Mouse (Mus musculus): Measurements from ENCODE around the gene Mbnl1.
A peak's percentile ranks its signal among the peaks of the same experiment; 100 is the strongest.

Mbnl1 gene

GRCm38 (mm10) chr3:60568801-60569568 lies 96.4 kb downstream of the Mbnl1 start:
- DNase-seq (ENCODE audit: low spot score in 2 of 2) = no peak

GRCm38 (mm10) chr3:60569781-60570180 lies 97.2 kb downstream of the Mbnl1 start:
- no peak for DNase-seq (ENCODE audit: low spot score in 2 of 2)

GRCm38 (mm10) chr3:60570491-60571022 lies 97.9 kb downstream of the Mbnl1 start:
- DNase-seq (ENCODE audit: low spot score in 2 of 2) = peak in 1 of 2 experiments; percentile 42

GRCm38 (mm10) chr3:60571493-60571892 lies 98.9 kb downstream of the Mbnl1 start:
- DNase-seq (ENCODE audit: low spot score in 2 of 2) = no peak

- DNase-seq (ENCODE audit: low spot score in 2 of 2) = no peak
Measured at GRCm38 (mm10) chr3:60574199-60574598, 101.6 kb downstream of the Mbnl1 start.

GRCm38 (mm10) chr3:60574849-60575524 lies 102.4 kb downstream of the Mbnl1 start:
- no peak for DNase-seq (ENCODE audit: low spot score in 2 of 2)

GRCm38 (mm10) chr3:60575945-60576344 lies 103.3 kb downstream of the Mbnl1 start:
- no peak for DNase-seq (ENCODE audit: low spot score in 2 of 2)

GRCm38 (mm10) chr3:60576366-60577046 lies 103.9 kb downstream of the Mbnl1 start:
- no peak for DNase-seq (ENCODE audit: low spot score in 2 of 2)

GRCm38 (mm10) chr3:60579880-60580279 lies 107.2 kb downstream of the Mbnl1 start:
- DNase-seq (ENCODE audit: low spot score in 2 of 2) = no peak

- no peak for DNase-seq (ENCODE audit: low spot score in 2 of 2)
Measured at GRCm38 (mm10) chr3:60580699-60581098, 108.1 kb downstream of the Mbnl1 start.

- no peak for DNase-seq (ENCODE audit: low spot score in 2 of 2)
Measured at GRCm38 (mm10) chr3:60582154-60582553, 109.5 kb downstream of the Mbnl1 start.

- no peak for DNase-seq (ENCODE audit: low spot score in 2 of 2)
Measured at GRCm38 (mm10) chr3:60582620-60583019, 110.0 kb downstream of the Mbnl1 start.

- no peak for DNase-seq (ENCODE audit: low spot score in 2 of 2)
Measured at GRCm38 (mm10) chr3:60584704-60585103, 112.1 kb downstream of the Mbnl1 start.

GRCm38 (mm10) chr3:60586046-60586445 lies 113.4 kb downstream of the Mbnl1 start:
- DNase-seq (ENCODE audit: low spot score in 2 of 2) = no peak

- no peak for DNase-seq (ENCODE audit: low spot score in 2 of 2)
Measured at GRCm38 (mm10) chr3:60587149-60587548, 114.5 kb downstream of the Mbnl1 start.

- DNase-seq (ENCODE audit: low spot score in 2 of 2) = no peak
Measured at GRCm38 (mm10) chr3:60589361-60589760, 116.7 kb downstream of the Mbnl1 start.

- no peak for DNase-seq (ENCODE audit: low spot score in 2 of 2)
Measured at GRCm38 (mm10) chr3:60595606-60596005, 123.0 kb downstream of the Mbnl1 start.

GRCm38 (mm10) chr3:60596985-60597384 lies 124.4 kb downstream of the Mbnl1 start:
- DNase-seq (ENCODE audit: low spot score in 2 of 2) = no peak

- peak; percentile 67 to 71 for DNase-seq (ENCODE audit: low spot score in 2 of 2)
Measured at GRCm38 (mm10) chr3:60601686-60602085, 129.1 kb downstream of the Mbnl1 start.

GRCm38 (mm10) chr3:60602923-60603549 lies 130.4 kb downstream of the Mbnl1 start:
- no peak for DNase-seq (ENCODE audit: low spot score in 2 of 2)

- DNase-seq (ENCODE audit: low spot score in 2 of 2) = no peak
Measured at GRCm38 (mm10) chr3:60603637-60604036, 131.0 kb downstream of the Mbnl1 start.

- no peak for DNase-seq (ENCODE audit: low spot score in 2 of 2)
Measured at GRCm38 (mm10) chr3:60604205-60604604, 131.6 kb downstream of the Mbnl1 start.
